Mouse (Mus musculus): ENCODE results near the gene Fam240b. TPM values are rescaled to one million over a fixed set of nuclear protein-coding genes. Genes with fewer than 3 reads are reported as not detected.

Fam240b gene
- not detected for polyA plus RNA-seq (2012; fragmentation: generic; extraction: Trizol)

DNA sequence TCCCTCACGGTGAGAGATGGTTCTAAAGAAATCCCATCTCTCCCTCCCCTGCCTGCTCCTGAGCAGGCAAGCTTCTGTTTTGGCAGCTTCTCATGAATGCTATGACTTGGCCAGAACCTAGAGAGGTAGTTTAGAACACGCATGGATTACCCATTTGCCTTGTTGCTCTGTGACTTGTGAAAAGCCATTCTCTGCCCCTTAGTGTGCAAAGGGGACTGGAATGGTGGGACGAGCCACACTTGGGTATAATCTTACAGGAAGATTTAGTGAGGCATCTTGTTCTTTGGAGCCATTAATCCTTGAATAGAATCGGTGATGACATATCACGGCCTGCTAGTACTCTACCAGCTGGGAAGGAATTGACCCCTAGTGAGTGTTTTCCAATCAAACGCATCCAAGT, at the start of gene Fam240b:
Fam240b (minus strand) TSS at position 101 of the 400 bp plus-strand sequence.
- TF ChIP-seq SRF (IDR thresholded peaks at IDR 0.05; ENCODE audit: control insufficient read depth, insufficient read length, low read depth) (no peak), E2F4 (IDR thresholded peaks at IDR 0.05; ENCODE audit: insufficient read depth) (no peak), MYOD1 (IDR thresholded peaks at IDR 0.05; ENCODE audit: control insufficient read depth in 1 of 3, insufficient read length in 2 of 3, low read depth in 2 of 3) (no peak), MYOG (IDR thresholded peaks at IDR 0.05; ENCODE audit: control insufficient read depth in 1 of 3, insufficient read depth in 1 of 3, insufficient read length in 2 of 3, low read depth in 2 of 3) (no peak), TCF12 (IDR thresholded peaks at IDR 0.05; ENCODE audit: insufficient read depth, poor library complexity, severe bottlenecking) (no peak), USF1 (IDR thresholded peaks at IDR 0.05; ENCODE audit: low read depth) (no peak), MAX (IDR thresholded peaks at IDR 0.05; ENCODE audit: low read depth) (no peak), REST (IDR thresholded peaks at IDR 0.05; ENCODE audit: insufficient read depth, insufficient read length) (no peak)
- no peak within 1 kb of the TSS for H3K4me2 ChIP-seq (ENCODE audit: low read depth)

DNA sequence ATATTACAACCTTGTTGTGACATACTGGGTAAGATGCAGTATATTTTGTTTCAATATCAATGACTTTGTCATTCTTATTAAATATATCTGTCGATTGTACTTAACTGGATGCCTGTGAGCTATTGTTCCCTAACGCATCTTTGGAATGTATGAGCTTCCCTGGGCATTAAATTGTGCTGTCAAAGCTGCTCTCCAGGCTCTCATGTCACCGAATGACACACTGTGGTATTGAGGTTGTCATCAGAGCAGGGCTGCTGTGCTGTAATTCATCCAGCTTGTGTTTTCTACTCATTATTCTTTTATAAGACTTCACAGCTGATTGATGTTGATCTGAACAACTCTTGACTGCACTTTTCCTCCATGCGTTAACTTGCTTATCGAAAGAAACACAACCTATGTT, 32.5 kb upstream of the Fam240b start:
- Histone ChIP-seq H3K79me2 (ENCODE audit: control insufficient read depth, insufficient read depth) (no peaks in the 10 kb centered on the region), H3K4me2 (ENCODE audit: low read depth) (no peak overlapping the region), H3ac (ENCODE audit: control insufficient read depth, insufficient read length) (no peak overlapping the region), H3K27me3 (ENCODE audit: control insufficient read depth, insufficient read depth, insufficient read length) (no peaks in the 10 kb centered on the region), H3K4me3 (no peak overlapping the region), H3K36me3 (ENCODE audit: control insufficient read depth, insufficient read depth) (no peaks in the 10 kb centered on the region)
- TF ChIP-seq E2F4 (IDR thresholded peaks at IDR 0.05; ENCODE audit: insufficient read depth) (no peak), MYOG (IDR thresholded peaks at IDR 0.05; ENCODE audit: control insufficient read depth in 1 of 3, insufficient read depth in 1 of 3, insufficient read length in 2 of 3, low read depth in 2 of 3) (no peak), POLR2AphosphoS2 (IDR thresholded peaks at IDR 0.05; ENCODE audit: insufficient read length, low read depth) (no peak), CEBPB (IDR thresholded peaks at IDR 0.05; ENCODE audit: insufficient read depth, poor library complexity, severe bottlenecking) (no peak), USF1 (IDR thresholded peaks at IDR 0.05; ENCODE audit: low read depth) (no peak), MYOD1 (IDR thresholded peaks at IDR 0.05; ENCODE audit: control insufficient read depth in 1 of 3, insufficient read length in 2 of 3, low read depth in 2 of 3) (no peak), SRF (IDR thresholded peaks at IDR 0.05; ENCODE audit: control insufficient read depth, insufficient read length, low read depth) (no peak), TCF12 (IDR thresholded peaks at IDR 0.05; ENCODE audit: insufficient read depth, poor library complexity, severe bottlenecking) (no peak), TCF3 (IDR thresholded peaks at IDR 0.05; ENCODE audit: insufficient read length, low read depth) (no peak), MAX (IDR thresholded peaks at IDR 0.05; ENCODE audit: low read depth) (no peak), POLR2A (IDR thresholded peaks at IDR 0.05; ENCODE audit: insufficient read length, low read depth) (no peak), REST (IDR thresholded peaks at IDR 0.05; ENCODE audit: insufficient read depth, insufficient read length) (no peak)

More for the DNA sequence above, at the start of gene Fam240b:
- Histone ChIP-seq H3K36me3 (ENCODE audit: control insufficient read depth, insufficient read depth) (no peaks in the 10 kb centered on the region), H3ac (ENCODE audit: control insufficient read depth, insufficient read length) (no peak within 1 kb of the TSS), H3K4me3 (no peak within 1 kb of the TSS), H3K27me3 (ENCODE audit: control insufficient read depth, insufficient read depth, insufficient read length) (no peaks in the 10 kb centered on the region), H3K79me2 (ENCODE audit: control insufficient read depth, insufficient read depth) (no peaks in the 10 kb centered on the region)

DNA sequence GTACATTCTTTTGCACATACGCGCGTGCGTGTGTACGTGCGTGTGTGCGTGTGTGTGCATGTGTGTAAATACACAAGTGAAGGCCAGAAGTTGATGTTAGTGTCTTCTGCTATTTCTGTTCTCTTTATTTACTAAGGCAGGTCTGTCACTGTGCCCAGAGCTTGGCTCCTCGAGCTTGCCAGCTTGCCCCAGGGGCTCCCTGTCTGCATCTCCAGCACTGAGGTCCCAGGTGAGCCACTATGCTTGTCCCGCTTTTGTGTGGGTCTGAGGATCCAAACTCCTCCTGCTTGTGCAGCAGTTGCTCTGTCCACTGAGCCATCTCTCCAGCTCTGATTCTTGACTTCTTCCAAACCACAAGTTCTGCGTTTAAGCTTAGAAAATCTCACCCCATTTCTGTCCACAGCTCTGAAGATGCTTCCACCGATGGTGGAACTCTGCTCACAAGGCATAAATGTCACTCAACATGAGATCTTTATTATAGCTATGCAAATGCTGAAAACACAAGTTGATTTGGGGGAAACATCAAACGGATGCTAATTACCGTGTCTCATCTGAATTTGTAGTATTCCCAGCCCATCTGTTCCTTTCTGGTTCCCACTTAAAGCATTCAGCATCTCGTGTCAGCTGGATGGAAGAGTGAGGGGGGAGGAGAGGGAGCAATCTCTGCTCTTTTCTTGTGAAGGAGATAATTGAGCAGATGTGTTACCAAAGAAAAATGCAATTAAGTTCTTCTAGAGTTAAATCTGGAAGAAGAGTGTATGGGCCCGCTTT, 29.1 kb upstream of the Fam240b start:
- Histone ChIP-seq H3K27me3 (ENCODE audit: control insufficient read depth, insufficient read depth, insufficient read length) (no peaks in the 10 kb centered on the region), H3K4me3 (no peak overlapping the region), H3K4me2 (ENCODE audit: low read depth) (no peak overlapping the region), H3K79me2 (ENCODE audit: control insufficient read depth, insufficient read depth) (no peaks in the 10 kb centered on the region), H3K36me3 (ENCODE audit: control insufficient read depth, insufficient read depth) (no peaks in the 10 kb centered on the region), H3ac (ENCODE audit: control insufficient read depth, insufficient read length) (no peak overlapping the region)
- TF ChIP-seq SRF (IDR thresholded peaks at IDR 0.05; ENCODE audit: control insufficient read depth, insufficient read length, low read depth) = no peak
- no peak for TF ChIP-seq TCF12 (IDR thresholded peaks at IDR 0.05; ENCODE audit: insufficient read depth, poor library complexity, severe bottlenecking)
- TF ChIP-seq MYOG (IDR thresholded peaks at IDR 0.05; ENCODE audit: control insufficient read depth in 1 of 3, insufficient read depth in 1 of 3, insufficient read length in 2 of 3, low read depth in 2 of 3) = no peak
- no peak for TF ChIP-seq USF1 (IDR thresholded peaks at IDR 0.05; ENCODE audit: low read depth)
- TF ChIP-seq MAX (IDR thresholded peaks at IDR 0.05; ENCODE audit: low read depth) = no peak
- TF ChIP-seq TCF3 (IDR thresholded peaks at IDR 0.05; ENCODE audit: insufficient read length, low read depth) = no peak

DNA sequence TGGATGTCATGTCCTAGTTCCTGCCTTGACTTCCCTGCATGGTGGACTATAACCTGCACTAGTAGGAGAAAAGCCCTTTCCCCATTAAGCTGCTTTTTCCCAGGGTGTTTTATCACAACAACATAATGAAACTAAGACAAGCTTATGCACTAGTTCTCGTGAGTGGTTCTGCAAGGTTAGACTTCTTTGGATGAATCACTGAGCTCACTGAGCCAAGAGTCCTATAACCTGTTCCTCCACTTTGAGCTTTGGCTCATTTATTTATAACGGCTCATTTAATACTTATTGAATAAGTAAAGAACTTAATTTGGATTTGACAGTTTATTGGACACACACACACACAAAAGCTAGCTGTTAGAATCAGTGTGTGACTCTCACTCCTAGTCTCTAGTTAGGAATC, 16.7 kb upstream of the Fam240b start:
- no peaks in the 10 kb centered on the region for H3K27me3 ChIP-seq (ENCODE audit: control insufficient read depth, insufficient read depth, insufficient read length)
- no peaks in the 10 kb centered on the region for H3K79me2 ChIP-seq (ENCODE audit: control insufficient read depth, insufficient read depth)
- TF ChIP-seq MYOG (IDR thresholded peaks at IDR 0.05; ENCODE audit: control insufficient read depth in 1 of 3, insufficient read depth in 1 of 3, insufficient read length in 2 of 3, low read depth in 2 of 3) (no peak), REST (IDR thresholded peaks at IDR 0.05; ENCODE audit: insufficient read depth, insufficient read length) (no peak), POLR2AphosphoS2 (IDR thresholded peaks at IDR 0.05; ENCODE audit: insufficient read length, low read depth) (no peak)
- H3K4me3 ChIP-seq = no peak overlapping the region
- no peaks in the 10 kb centered on the region for H3K36me3 ChIP-seq (ENCODE audit: control insufficient read depth, insufficient read depth)
- H3ac ChIP-seq (ENCODE audit: control insufficient read depth, insufficient read length) = no peak overlapping the region
- H3K4me2 ChIP-seq (ENCODE audit: low read depth) = no peak overlapping the region

DNA sequence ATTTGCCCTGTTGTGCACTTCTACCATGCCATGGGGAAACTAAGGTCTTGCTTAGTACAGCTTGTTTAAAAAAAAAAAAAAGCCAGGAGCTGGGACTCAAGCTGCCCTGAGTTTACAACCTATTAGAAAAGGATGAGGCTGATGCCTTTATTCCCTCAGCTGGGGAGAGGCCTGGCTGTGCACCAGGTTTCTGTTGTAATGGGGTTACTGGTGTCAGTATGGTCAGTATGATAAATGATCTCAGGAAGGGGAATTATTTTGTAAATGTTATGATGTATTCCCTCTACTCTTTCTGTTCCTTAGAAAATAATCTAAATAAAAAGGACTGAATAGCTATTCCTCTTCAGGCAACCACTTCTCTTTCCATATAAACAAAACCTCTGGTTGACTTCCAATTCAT, 14.0 kb upstream of the Fam240b start:
- TF ChIP-seq MAX (IDR thresholded peaks at IDR 0.05; ENCODE audit: low read depth) (no peak), TCF12 (IDR thresholded peaks at IDR 0.05; ENCODE audit: insufficient read depth, poor library complexity, severe bottlenecking) (no peak), USF1 (IDR thresholded peaks at IDR 0.05; ENCODE audit: low read depth) (no peak), MYOD1 (IDR thresholded peaks at IDR 0.05; ENCODE audit: control insufficient read depth in 1 of 3, insufficient read length in 2 of 3, low read depth in 2 of 3) (no peak), POLR2A (IDR thresholded peaks at IDR 0.05; ENCODE audit: insufficient read length, low read depth) (no peak), MYOG (IDR thresholded peaks at IDR 0.05; ENCODE audit: control insufficient read depth in 1 of 3, insufficient read depth in 1 of 3, insufficient read length in 2 of 3, low read depth in 2 of 3) (no peak), E2F4 (IDR thresholded peaks at IDR 0.05; ENCODE audit: insufficient read depth) (no peak), REST (IDR thresholded peaks at IDR 0.05; ENCODE audit: insufficient read depth, insufficient read length) (no peak), SRF (IDR thresholded peaks at IDR 0.05; ENCODE audit: control insufficient read depth, insufficient read length, low read depth) (no peak), POLR2AphosphoS2 (IDR thresholded peaks at IDR 0.05; ENCODE audit: insufficient read length, low read depth) (no peak), TCF3 (IDR thresholded peaks at IDR 0.05; ENCODE audit: insufficient read length, low read depth) (no peak), CEBPB (IDR thresholded peaks at IDR 0.05; ENCODE audit: insufficient read depth, poor library complexity, severe bottlenecking) (no peak)
- H3K4me2 ChIP-seq (ENCODE audit: low read depth) = no peak overlapping the region

More for the DNA sequence above, 14.0 kb upstream of the Fam240b start:
- no peaks in the 10 kb centered on the region for H3K79me2 ChIP-seq (ENCODE audit: control insufficient read depth, insufficient read depth)
- H3ac ChIP-seq (ENCODE audit: control insufficient read depth, insufficient read length) = no peak overlapping the region
- H3K36me3 ChIP-seq (ENCODE audit: control insufficient read depth, insufficient read depth) = no peaks in the 10 kb centered on the region
- H3K27me3 ChIP-seq (ENCODE audit: control insufficient read depth, insufficient read depth, insufficient read length) = no peaks in the 10 kb centered on the region
- H3K4me3 ChIP-seq = no peak overlapping the region
